Mouse (Mus musculus): Measurements from ENCODE around the gene Mterf4. TPM values are rescaled to one million over a fixed set of nuclear protein-coding genes. Genes with fewer than 3 reads are reported as not detected.
"Not testable (repeated sequence)": the region's sequence is repeated elsewhere in the genome, so short reads cannot be mapped to it uniquely, and the experiment has no call there.

Mterf4 gene
- polyA plus RNA-seq, 1 experiment from 2014 or later: 34.5 TPM

DNA sequence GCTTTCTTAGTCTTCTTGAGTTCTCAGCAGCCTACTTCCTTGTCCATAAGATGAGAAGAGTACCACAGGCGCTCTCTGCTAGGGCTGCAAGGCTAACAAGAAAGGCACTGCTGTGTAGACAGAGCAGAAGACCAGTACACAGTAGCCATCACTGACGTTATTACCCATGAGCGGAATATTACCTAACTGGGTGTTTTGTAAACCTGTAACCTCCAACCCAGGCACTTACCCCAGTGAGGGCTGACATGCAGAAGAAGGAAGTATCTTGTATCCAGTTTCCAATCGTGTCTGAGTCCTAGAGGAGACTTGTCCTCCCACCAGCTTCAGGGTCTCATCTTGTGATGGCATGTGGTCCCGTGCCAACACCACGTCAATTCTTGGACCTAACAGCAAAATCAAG, 18.3 kb upstream of the Mterf4 start:
- Histone ChIP-seq H3K27me3 (ENCODE audit: control insufficient read depth, insufficient read depth, low read length) (no peaks in the 10 kb centered on the region), H3K9me3 (ENCODE audit: control insufficient read depth, low read length) (no peaks in the 10 kb centered on the region), H3K36me3 (ENCODE audit: control insufficient read depth, insufficient read depth, low read length) (peaks cover 2% of the 10 kb centered on the region; the same call in 1 of the 2 replicates), H3K27ac (ENCODE audit: low read depth, low read length) (no peak overlapping the region), H3K4me2 (ENCODE audit: low read depth) (no peak overlapping the region), H3K4me3 (ENCODE audit: low read depth, low read length) (no peak overlapping the region), H3K9ac (ENCODE audit: low read length) (no peak overlapping the region), H3K4me1 (ENCODE audit: control insufficient read depth, insufficient read depth, low read length) (no peaks in the 10 kb centered on the region)
- DNase-seq (ENCODE audit: low spot score) (no peak), ATAC-seq (ENCODE audit: insufficient read depth, low FRiP score, low TSS enrichment) (no peak)
- WGBS: 90% methylated on average over 6 of the region's 6 CpGs

DNA sequence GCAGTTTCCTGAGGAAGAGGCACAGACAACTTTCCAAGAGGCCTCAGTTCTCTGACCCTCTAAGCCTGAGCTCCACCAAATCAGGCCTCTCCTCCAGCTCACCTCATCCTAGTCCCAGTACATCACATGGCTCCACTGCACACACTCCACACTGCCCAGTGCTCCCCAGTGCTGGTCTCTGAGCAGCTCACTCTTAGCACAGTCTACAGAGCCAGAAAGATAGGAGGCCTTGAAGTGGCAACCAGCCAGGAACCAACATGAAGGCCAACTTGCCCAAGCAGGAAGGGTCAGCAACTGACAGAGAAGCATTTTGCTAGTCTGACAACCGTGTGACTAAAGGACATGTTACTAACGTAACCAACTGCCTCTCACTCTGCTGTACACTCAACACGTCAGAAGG, 5.1 kb downstream of the Mterf4 start:
- peaks cover 11% of the 10 kb centered on the region for H3K36me3 ChIP-seq (ENCODE audit: control insufficient read depth, insufficient read depth, low read length)
- DNase-seq (ENCODE audit: low spot score): no peak
- no peaks in the 10 kb centered on the region for H3K4me1 ChIP-seq (ENCODE audit: control insufficient read depth, insufficient read depth, low read length)
- no peak overlapping the region for H3K27ac ChIP-seq (ENCODE audit: low read depth, low read length)
- H3K4me3 ChIP-seq (ENCODE audit: low read depth, low read length): no peak overlapping the region
- H3K27me3 ChIP-seq (ENCODE audit: control insufficient read depth, insufficient read depth, low read length): no peaks in the 10 kb centered on the region
- H3K9ac ChIP-seq (ENCODE audit: low read length): no peak overlapping the region
- no peak overlapping the region for H3K4me2 ChIP-seq (ENCODE audit: low read depth)
- WGBS: 96% methylated on average over 3 of the region's 3 CpGs
- H3K9me3 ChIP-seq (ENCODE audit: control insufficient read depth, low read length): no peaks in the 10 kb centered on the region
- no peak for ATAC-seq (ENCODE audit: insufficient read depth, low FRiP score, low TSS enrichment)

DNA sequence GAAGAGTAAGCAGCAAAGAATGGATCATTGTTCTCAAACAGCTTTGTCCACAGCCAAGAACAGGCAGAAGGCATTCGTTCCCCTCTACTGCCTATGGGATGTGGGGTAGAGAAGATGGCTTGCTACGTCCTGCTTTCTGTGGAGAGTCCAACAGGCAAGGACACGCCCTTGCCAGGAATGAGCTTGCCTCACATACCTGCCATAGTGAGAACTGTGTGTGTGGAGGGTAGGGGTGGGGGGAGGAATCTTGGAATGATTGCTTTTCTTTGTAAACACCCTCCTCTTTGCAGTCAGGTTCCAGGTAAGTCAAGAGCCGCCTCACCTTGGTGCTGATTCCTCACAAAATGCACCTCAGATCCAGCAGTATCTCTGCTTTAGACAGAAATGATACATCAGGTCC, 5.9 kb downstream of the Mterf4 start:
- peaks cover 12% of the 10 kb centered on the region for H3K36me3 ChIP-seq (ENCODE audit: control insufficient read depth, insufficient read depth, low read length)

DNA sequence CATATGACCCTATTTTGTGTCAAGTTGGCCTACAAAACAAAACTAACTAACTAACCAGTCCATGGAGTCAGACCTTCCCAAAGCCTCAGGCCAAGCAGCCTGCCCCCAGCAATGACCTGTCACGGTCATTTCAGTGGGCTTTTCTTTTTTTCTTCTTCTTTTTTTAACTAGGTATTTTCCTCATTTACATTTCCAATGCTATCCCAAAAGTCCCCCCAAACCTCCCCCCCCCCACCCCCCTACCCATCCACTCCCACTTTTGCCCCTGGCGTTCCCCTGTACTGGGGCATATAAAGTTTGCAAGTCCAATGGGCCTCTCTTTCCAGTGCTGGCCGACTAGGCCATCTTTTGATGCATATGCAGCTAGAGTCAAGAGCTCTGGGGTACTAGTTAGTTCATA, 11.2 kb downstream of the Mterf4 start:
- H3K4me2 ChIP-seq (ENCODE audit: low read depth); H3K4me3 ChIP-seq (ENCODE audit: low read depth, low read length); H3K36me3 ChIP-seq (ENCODE audit: control insufficient read depth, insufficient read depth, low read length); ATAC-seq (ENCODE audit: insufficient read depth, low FRiP score, low TSS enrichment); H3K9me3 ChIP-seq (ENCODE audit: control insufficient read depth, low read length); DNase-seq (ENCODE audit: low spot score); H3K27me3 ChIP-seq (ENCODE audit: control insufficient read depth, insufficient read depth, low read length); H3K9ac ChIP-seq (ENCODE audit: low read length); H3K4me1 ChIP-seq (ENCODE audit: control insufficient read depth, insufficient read depth, low read length); H3K27ac ChIP-seq (ENCODE audit: low read depth, low read length): not testable (repeated sequence)
- WGBS: 81% methylated on average over 3 of the region's 3 CpGs

More for the DNA sequence above, 5.9 kb downstream of the Mterf4 start:
- H3K4me3 ChIP-seq (ENCODE audit: low read depth, low read length): no peak overlapping the region
- H3K9ac ChIP-seq (ENCODE audit: low read length): no peak overlapping the region
- H3K4me2 ChIP-seq (ENCODE audit: low read depth): no peak overlapping the region
- no peak overlapping the region for H3K27ac ChIP-seq (ENCODE audit: low read depth, low read length)
- H3K4me1 ChIP-seq (ENCODE audit: control insufficient read depth, insufficient read depth, low read length): no peaks in the 10 kb centered on the region
- WGBS: 91% methylated on average over 4 of the region's 4 CpGs
- no peak for DNase-seq (ENCODE audit: low spot score)
- no peaks in the 10 kb centered on the region for H3K9me3 ChIP-seq (ENCODE audit: control insufficient read depth, low read length)
- no peaks in the 10 kb centered on the region for H3K27me3 ChIP-seq (ENCODE audit: control insufficient read depth, insufficient read depth, low read length)
- no peak for ATAC-seq (ENCODE audit: insufficient read depth, low FRiP score, low TSS enrichment)

DNA sequence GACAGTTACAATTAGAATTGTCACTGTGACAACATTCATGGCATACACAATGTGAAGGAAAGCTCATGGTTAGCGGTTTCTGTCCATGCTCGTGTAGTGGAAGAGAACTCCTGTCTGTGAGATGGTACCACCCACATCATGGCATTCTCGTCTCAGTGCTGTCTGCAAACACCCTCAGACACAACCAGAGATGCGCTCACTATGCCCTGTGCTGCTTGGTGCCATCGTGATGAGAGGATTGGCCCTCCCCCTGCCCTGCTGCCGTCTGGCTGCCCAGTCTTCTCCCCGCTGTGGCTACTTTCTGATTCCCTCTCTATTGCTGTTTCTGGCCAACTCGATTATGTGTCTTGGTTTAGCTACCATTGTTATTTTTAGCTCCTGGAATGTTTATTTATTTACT, 13.7 kb downstream of the Mterf4 start:
- Histone ChIP-seq H3K36me3 (ENCODE audit: control insufficient read depth, insufficient read depth, low read length) (peaks cover 3% of the 10 kb centered on the region; the same call in 1 of the 2 replicates), H3K27ac (ENCODE audit: low read depth, low read length) (no peak overlapping the region), H3K9me3 (ENCODE audit: control insufficient read depth, low read length) (no peaks in the 10 kb centered on the region), H3K4me1 (ENCODE audit: control insufficient read depth, insufficient read depth, low read length) (no peaks in the 10 kb centered on the region), H3K9ac (ENCODE audit: low read length) (no peak overlapping the region), H3K4me2 (ENCODE audit: low read depth) (no peak overlapping the region), H3K4me3 (ENCODE audit: low read depth, low read length) (no peak overlapping the region), H3K27me3 (ENCODE audit: control insufficient read depth, insufficient read depth, low read length) (no peaks in the 10 kb centered on the region)
- no peak for ATAC-seq (ENCODE audit: insufficient read depth, low FRiP score, low TSS enrichment)
- WGBS: 82% methylated on average over 8 of the region's 8 CpGs
- no peak for DNase-seq (ENCODE audit: low spot score)

DNA sequence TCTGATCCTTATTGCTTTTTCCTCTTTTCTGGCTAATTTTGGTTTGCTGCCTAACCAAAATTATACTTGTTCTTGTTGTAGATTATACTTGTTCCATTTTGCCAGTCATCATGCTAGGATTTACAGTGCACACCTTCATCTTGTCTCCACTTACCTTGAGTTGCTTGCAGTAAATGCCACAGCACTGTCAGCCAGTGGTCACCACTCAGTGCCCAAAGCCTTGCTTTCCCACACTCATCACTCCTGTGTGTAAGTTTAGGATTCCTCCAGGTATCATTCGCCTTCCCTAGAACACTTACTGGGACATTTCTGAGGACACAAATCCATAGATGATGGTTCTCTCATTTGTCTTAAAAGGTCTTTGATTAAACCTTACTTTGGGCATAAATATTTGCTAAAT, 14.1 kb downstream of the Mterf4 start:
- WGBS: 90% methylated on average over 1 of the region's 1 CpGs
- ATAC-seq (ENCODE audit: insufficient read depth, low FRiP score, low TSS enrichment): no peak
- Histone ChIP-seq H3K4me1 (ENCODE audit: control insufficient read depth, insufficient read depth, low read length) (no peaks in the 10 kb centered on the region), H3K4me2 (ENCODE audit: low read depth) (no peak overlapping the region), H3K27me3 (ENCODE audit: control insufficient read depth, insufficient read depth, low read length) (no peaks in the 10 kb centered on the region), H3K4me3 (ENCODE audit: low read depth, low read length) (no peak overlapping the region), H3K36me3 (ENCODE audit: control insufficient read depth, insufficient read depth, low read length) (peaks cover 2% of the 10 kb centered on the region; the same call in 1 of the 2 replicates), H3K9ac (ENCODE audit: low read length) (no peak overlapping the region), H3K27ac (ENCODE audit: low read depth, low read length) (no peak overlapping the region), H3K9me3 (ENCODE audit: control insufficient read depth, low read length) (no peaks in the 10 kb centered on the region)
- DNase-seq (ENCODE audit: low spot score): no peak

DNA sequence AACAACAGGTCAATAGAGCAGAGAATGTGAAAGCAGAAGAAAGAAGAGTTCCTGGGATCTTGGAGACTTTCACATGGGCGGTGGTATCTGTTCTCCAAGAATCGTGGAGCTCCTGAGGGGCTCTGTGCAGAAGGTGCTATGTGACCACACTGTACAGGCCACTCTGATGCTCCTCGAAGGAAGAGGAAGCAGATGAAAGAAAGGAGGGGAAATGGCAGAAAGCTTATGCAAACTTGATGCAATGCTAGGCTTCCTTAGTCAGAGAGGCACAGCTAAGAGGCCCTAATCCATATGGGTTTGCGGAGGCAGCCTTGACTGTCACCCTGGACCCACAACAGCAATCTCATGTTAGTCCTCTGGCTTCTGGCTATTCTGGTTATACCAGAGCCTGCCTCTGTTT, 14.8 kb downstream of the Mterf4 start:
- WGBS: 95% methylated on average over 4 of the region's 4 CpGs
- no peaks in the 10 kb centered on the region for H3K27me3 ChIP-seq (ENCODE audit: control insufficient read depth, insufficient read depth, low read length)
- DNase-seq (ENCODE audit: low spot score) (no peak), ATAC-seq (ENCODE audit: insufficient read depth, low FRiP score, low TSS enrichment) (no peak)
- no peak overlapping the region for H3K4me2 ChIP-seq (ENCODE audit: low read depth)
- no peak overlapping the region for H3K9ac ChIP-seq (ENCODE audit: low read length)
- H3K4me1 ChIP-seq (ENCODE audit: control insufficient read depth, insufficient read depth, low read length): no peaks in the 10 kb centered on the region
- H3K9me3 ChIP-seq (ENCODE audit: control insufficient read depth, low read length): no peaks in the 10 kb centered on the region
- peaks cover 2% of the 10 kb centered on the region; the same call in 1 of the 2 replicates for H3K36me3 ChIP-seq (ENCODE audit: control insufficient read depth, insufficient read depth, low read length)
- no peak overlapping the region for H3K4me3 ChIP-seq (ENCODE audit: low read depth, low read length)
- no peak overlapping the region for H3K27ac ChIP-seq (ENCODE audit: low read depth, low read length)

- H3K36me3 ChIP-seq (ENCODE audit: control insufficient read depth, insufficient read depth, low read length): no peaks in the 10 kb centered on the region
- no peak overlapping the region for H3K4me2 ChIP-seq (ENCODE audit: low read depth)
- no peak for DNase-seq (ENCODE audit: low spot score)
- no peaks in the 10 kb centered on the region for H3K27me3 ChIP-seq (ENCODE audit: control insufficient read depth, insufficient read depth, low read length)
- WGBS: 59% methylated on average over 3 of the region's 3 CpGs
- H3K9me3 ChIP-seq (ENCODE audit: control insufficient read depth, low read length): no peaks in the 10 kb centered on the region
- H3K9ac ChIP-seq (ENCODE audit: low read length): no peak overlapping the region
- H3K4me3 ChIP-seq (ENCODE audit: low read depth, low read length): no peak overlapping the region
- no peak for ATAC-seq (ENCODE audit: insufficient read depth, low FRiP score, low TSS enrichment)
- H3K4me1 ChIP-seq (ENCODE audit: control insufficient read depth, insufficient read depth, low read length): no peaks in the 10 kb centered on the region
- H3K27ac ChIP-seq (ENCODE audit: low read depth, low read length): no peak overlapping the region
Observed at GRCm38 (mm10) chr1:93289678-93290214, 16.0 kb downstream of the Mterf4 start.

DNA sequence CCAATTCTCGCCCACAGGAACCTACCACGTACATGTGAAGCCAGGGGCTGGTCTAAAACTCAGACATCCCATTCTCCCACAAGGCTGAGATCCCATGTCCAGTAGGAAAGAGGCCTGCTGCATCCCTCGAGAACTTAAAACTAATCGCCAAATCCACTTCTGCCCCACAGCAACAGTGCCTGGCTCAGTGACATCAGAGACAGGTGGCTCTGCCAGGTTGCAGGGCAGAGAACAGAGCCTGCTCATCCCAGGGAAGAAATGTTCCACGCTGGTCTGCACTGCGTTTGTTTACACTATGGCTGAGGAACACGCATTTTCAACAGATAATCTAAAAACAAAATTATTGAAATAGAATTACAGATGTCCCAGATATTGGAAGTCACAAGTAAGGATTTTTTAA, 28.7 kb downstream of the Mterf4 start:
- no peak overlapping the region for H3K4me2 ChIP-seq (ENCODE audit: low read depth)
- whole genome bisulfite sequencing: 86% methylated on average over 7 of the region's 7 CpGs
- ATAC-seq (ENCODE audit: insufficient read depth, low FRiP score, low TSS enrichment) (no peak), DNase-seq (ENCODE audit: low spot score) (no peak)
- H3K36me3 ChIP-seq (ENCODE audit: control insufficient read depth, insufficient read depth, low read length): no peaks in the 10 kb centered on the region
- H3K9me3 ChIP-seq (ENCODE audit: control insufficient read depth, low read length): no peaks in the 10 kb centered on the region
- H3K9ac ChIP-seq (ENCODE audit: low read length): no peak overlapping the region
- no peaks in the 10 kb centered on the region for H3K27me3 ChIP-seq (ENCODE audit: control insufficient read depth, insufficient read depth, low read length)
- no peak overlapping the region for H3K27ac ChIP-seq (ENCODE audit: low read depth, low read length)
- H3K4me1 ChIP-seq (ENCODE audit: control insufficient read depth, insufficient read depth, low read length): no peaks in the 10 kb centered on the region
- H3K4me3 ChIP-seq (ENCODE audit: low read depth, low read length): no peak overlapping the region

Data from neural tube, embryonic 11.5 days (tissue).